25 mouse cellular contexts compared by ENCODE assay signal in the genomic region with DNA sequence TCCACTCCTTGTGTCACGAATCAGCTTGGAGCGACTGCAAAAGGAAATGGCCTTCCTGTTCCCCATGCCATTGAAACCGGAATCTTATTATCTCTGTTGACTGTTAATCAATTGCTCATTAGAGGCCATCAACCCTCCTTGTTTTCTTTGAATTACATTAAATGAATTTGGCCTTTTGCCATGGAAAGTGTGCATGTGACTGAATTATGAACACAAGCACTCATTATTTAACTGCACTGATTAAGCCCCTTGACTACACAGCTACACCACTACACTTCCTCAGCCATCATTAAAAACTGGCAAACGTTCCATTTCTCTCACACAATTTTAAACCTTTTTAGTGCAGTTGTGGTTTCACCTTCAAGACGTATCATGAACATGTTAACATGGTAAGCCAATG. TPM values are rescaled to one million over a fixed set of nuclear protein-coding genes. Genes with fewer than 3 reads are reported as not detected.
DNase-seq lines count a peak whose midpoint lies in the region; ATAC-seq lines count a peak whose summit lies in the region.
"Had no signal": no experiment of that assay in that cellular context is flagged by ENCODE, and none has a peak within 500 bp of the region (broad histone marks: within the 10 kb centered on the region; RNA-seq: fewer than 3 reads in every experiment).

No protein-coding gene starts in this region.

- WGBS in forebrain, embryonic 11.5 days, result 66% methylated on average over 5 of the region's 5 CpGs
- 78% methylated on average over 5 of the region's 5 CpGs for WGBS in forebrain, embryonic 10.5 days
- 41% methylated on average over 5 of the region's 5 CpGs for WGBS in neural tube, embryonic 13.5 days
- 69% methylated on average over 5 of the region's 5 CpGs for WGBS in midbrain, embryonic 13.5 days
- 70% methylated on average over 5 of the region's 5 CpGs for WGBS in intestine, embryonic 15.5 days

- H3K27me3 ChIP-seq in forebrain, embryonic 11.5 days (ENCODE audit: control insufficient read depth, insufficient read depth, low read length), result no peaks in the 10 kb centered on the region
- H3K27me3 ChIP-seq in forebrain, embryonic 10.5 days (ENCODE audit: poor library complexity, severe bottlenecking), result no peaks in the 10 kb centered on the region
- peaks cover 19% of the 10 kb centered on the region for H3K27me3 ChIP-seq in neural tube, embryonic 13.5 days
- no peaks in the 10 kb centered on the region for H3K27me3 ChIP-seq in midbrain, embryonic 13.5 days
- H3K27me3 ChIP-seq in intestine, embryonic 15.5 days (replicated peaks), result no peaks in the 10 kb centered on the region
- H3K27me3 ChIP-seq: Patski; stomach, embryonic 15.5 days had no signal

- H3K4me2 ChIP-seq in forebrain, embryonic 11.5 days (ENCODE audit: low read depth, low read length, severe bottlenecking), result no peak overlapping the region
- H3K4me2 ChIP-seq in neural tube, embryonic 13.5 days, result no peak overlapping the region
- H3K4me2 ChIP-seq in midbrain, embryonic 13.5 days (replicated peaks), result no peak overlapping the region
- H3K4me2 ChIP-seq in intestine, embryonic 15.5 days (replicated peaks), result no peak overlapping the region
- H3K4me2 ChIP-seq: stomach, embryonic 15.5 days had no signal

- H3K9me3 ChIP-seq in forebrain, embryonic 11.5 days (ENCODE audit: control insufficient read depth, low read length), result no peaks in the 10 kb centered on the region
- H3K9me3 ChIP-seq in forebrain, embryonic 10.5 days, result no peaks in the 10 kb centered on the region
- H3K9me3 ChIP-seq in neural tube, embryonic 13.5 days, result no peaks in the 10 kb centered on the region
- no peaks in the 10 kb centered on the region for H3K9me3 ChIP-seq in midbrain, embryonic 13.5 days
- no peaks in the 10 kb centered on the region for H3K9me3 ChIP-seq in intestine, embryonic 15.5 days
- H3K9me3 ChIP-seq: heart, embryonic 10.5 days; stomach, embryonic 15.5 days had no signal

- no peak overlapping the region for H3K4me3 ChIP-seq in forebrain, embryonic 11.5 days (ENCODE audit: low read depth, low read length)
- no peak overlapping the region for H3K4me3 ChIP-seq in forebrain, embryonic 10.5 days
- no peak overlapping the region for H3K4me3 ChIP-seq in neural tube, embryonic 13.5 days
- H3K4me3 ChIP-seq in midbrain, embryonic 13.5 days (replicated peaks), result no peak overlapping the region
- H3K4me3 ChIP-seq in intestine, embryonic 15.5 days (replicated peaks), result no peak overlapping the region
- H3K4me3 ChIP-seq: heart, embryonic 10.5 days; layer of hippocampus, adult 2 months; stomach, embryonic 15.5 days had no signal

- no peak overlapping the region for H3K27ac ChIP-seq in forebrain, embryonic 11.5 days (ENCODE audit: low read depth, low read length)
- H3K27ac ChIP-seq in forebrain, embryonic 10.5 days, result no peak overlapping the region
- H3K27ac ChIP-seq in neural tube, embryonic 13.5 days (replicated peaks), result no peak overlapping the region
- H3K27ac ChIP-seq in midbrain, embryonic 13.5 days, result no peak overlapping the region
- no peak overlapping the region for H3K27ac ChIP-seq in intestine, embryonic 15.5 days
- H3K27ac ChIP-seq: heart, embryonic 10.5 days; layer of hippocampus, adult 2 months; stomach, embryonic 15.5 days had no signal

- no peaks in the 10 kb centered on the region for H3K4me1 ChIP-seq in forebrain, embryonic 11.5 days (replicated peaks; ENCODE audit: control insufficient read depth, insufficient read depth, low read length)
- peaks cover 6% of the 10 kb centered on the region; the same call in 1 of the 2 replicates for H3K4me1 ChIP-seq in forebrain, embryonic 10.5 days
- peaks cover 17% of the 10 kb centered on the region for H3K4me1 ChIP-seq in neural tube, embryonic 13.5 days (replicated peaks)
- H3K4me1 ChIP-seq in midbrain, embryonic 13.5 days (replicated peaks), result peaks cover 2% of the 10 kb centered on the region; the same call in 1 of the 2 replicates
- H3K4me1 ChIP-seq in intestine, embryonic 15.5 days (replicated peaks), result no peaks in the 10 kb centered on the region
- H3K4me1 ChIP-seq: heart, embryonic 10.5 days; stomach, embryonic 15.5 days had no signal

- DNase-seq in forebrain, embryonic 11.5 days (ENCODE audit: low spot score), result no peak
- DNase-seq in forebrain, embryonic 10.5 days (ENCODE audit: extremely low spot score, low spot score), result no peak
- DNase-seq in neural tube, embryonic 10.5 days (ENCODE audit: extremely low spot score, low spot score), result no peak
- no peak for DNase-seq in cerebellum, postnatal 4 days (ENCODE audit: low spot score in 2 of 2)
- DNase-seq in adrenal gland, adult 18-20 months (ENCODE audit: low spot score in 2 of 2), result no peak
- DNase-seq: adrenal gland, postnatal 14 days; cerebellum, adult 11-12 months; cerebellum, postnatal 14 days; embryo, embryonic 11 days; gastrocnemius, postnatal 36 days; kidney, adult 2 months; kidney, postnatal 14 days; left cerebral cortex, postnatal 4 days; liver; lung, adult 18-20 months; lung, postnatal 14 days; right cerebral cortex, postnatal 14 days; thymus, adult 2 months had no signal

- peak; percentile 75 for ATAC-seq in forebrain, embryonic 11.5 days (replicated peaks; ENCODE audit: low FRiP score)
- peak; percentile 17; the same call in 1 of the 2 replicates for ATAC-seq in neural tube, embryonic 13.5 days (ENCODE audit: low read depth)
- ATAC-seq in midbrain, embryonic 13.5 days, result 0 out of 2 replicates have a peak, but pooled peaks have one; percentile 49
- no peak for ATAC-seq in intestine, embryonic 15.5 days
- ATAC-seq: Patski had no signal

- no peaks in the 10 kb centered on the region for H3K36me3 ChIP-seq in forebrain, embryonic 11.5 days (ENCODE audit: control insufficient read depth, insufficient read depth, low read length)
- H3K36me3 ChIP-seq in forebrain, embryonic 10.5 days (replicated peaks), result no peaks in the 10 kb centered on the region
- H3K36me3 ChIP-seq in neural tube, embryonic 13.5 days, result no peaks in the 10 kb centered on the region
- H3K36me3 ChIP-seq in midbrain, embryonic 13.5 days, result no peaks in the 10 kb centered on the region
- no peaks in the 10 kb centered on the region for H3K36me3 ChIP-seq in intestine, embryonic 15.5 days
- H3K36me3 ChIP-seq: heart, embryonic 10.5 days; stomach, embryonic 15.5 days had no signal

- H3K9ac ChIP-seq in forebrain, embryonic 11.5 days (ENCODE audit: low read length), result no peak overlapping the region
- H3K9ac ChIP-seq in neural tube, embryonic 13.5 days, result no peak overlapping the region
- H3K9ac ChIP-seq in midbrain, embryonic 13.5 days (replicated peaks), result no peak overlapping the region
- H3K9ac ChIP-seq in intestine, embryonic 15.5 days, result no peak overlapping the region
- H3K9ac ChIP-seq: stomach, embryonic 15.5 days had no signal

RNA-seq across cellular contexts. Expression of gene Adamts5, which starts 11.8 kb away (rescaled TPM):
- polyA plus RNA-seq in forebrain, embryonic 11.5 days (2014; fragmentation: Nextera tagmentation; extraction: Ambion mirVana), result 0.72 and 0.85 TPM in 2 replicates
- 0.32 and 0.37 TPM in 2 replicates for polyA plus RNA-seq in forebrain, embryonic 10.5 days (2016; fragmentation: Nextera tagmentation; extraction: Ambion mirVana)
- 5.5 and 6.2 TPM in 2 replicates for polyA plus RNA-seq in neural tube, embryonic 13.5 days (2015; fragmentation: Nextera tagmentation; extraction: Ambion mirVana)
- 0.93 and 1.1 TPM in 2 replicates for polyA plus RNA-seq in midbrain, embryonic 13.5 days (2015; fragmentation: Nextera tagmentation; extraction: Ambion mirVana)
- polyA plus RNA-seq in intestine, embryonic 15.5 days (2015; fragmentation: Nextera tagmentation; extraction: Ambion mirVana), result 1.6 and 1.8 TPM in 2 replicates
- 10 to 100 TPM in 1 of 2 experiments, 1 to 10 TPM in 1; 7.4 to 11.6 TPM for total RNA-seq in adrenal gland, adult 18-20 months (2021)
